ENCODE assay signal across 10 mouse cellular contexts in genomic region chr5:46790536-46790935, GRCm38 (mm10).
A peak's percentile ranks its signal among the peaks of the same experiment; 100 is the strongest.
DNase-seq lines count a peak whose midpoint lies in the region; ATAC-seq and TF ChIP-seq lines count a peak whose summit lies in the region.
"Had no signal": no experiment of that assay in that cellular context is flagged by ENCODE, and none has a peak within 500 bp of the region (broad histone marks: within the 10 kb centered on the region; RNA-seq: fewer than 3 reads in every experiment).

No protein-coding gene starts in this region.

- no peak overlapping the region for H3K4me2 ChIP-seq in embryonic facial prominence, embryonic 11.5 days (ENCODE audit: low read depth, low read length)
- H3K4me2 ChIP-seq in kidney, postnatal 0 days (ENCODE audit: low read length) = no peak overlapping the region
- no peak overlapping the region for H3K4me2 ChIP-seq in stomach, embryonic 16.5 days (ENCODE audit: low read depth, low read length)
- H3K4me2 ChIP-seq: hindbrain, embryonic 14.5 days had no signal

- no peaks in the 10 kb centered on the region for H3K9me3 ChIP-seq in embryonic facial prominence, embryonic 11.5 days (replicated peaks; ENCODE audit: control insufficient read depth, low read length)
- H3K9me3 ChIP-seq in embryonic facial prominence, embryonic 10.5 days = no peaks in the 10 kb centered on the region
- H3K9me3 ChIP-seq in kidney, postnatal 0 days (replicated peaks; ENCODE audit: low read length) = no peaks in the 10 kb centered on the region
- H3K9me3 ChIP-seq in stomach, embryonic 16.5 days (replicated peaks; ENCODE audit: control insufficient read depth, low read length) = no peaks in the 10 kb centered on the region

- no peaks in the 10 kb centered on the region for H3K4me1 ChIP-seq in embryonic facial prominence, embryonic 11.5 days (ENCODE audit: control insufficient read depth, insufficient read depth, low read length)
- H3K4me1 ChIP-seq in embryonic facial prominence, embryonic 10.5 days = peaks cover 3% of the 10 kb centered on the region
- H3K4me1 ChIP-seq in kidney, postnatal 0 days (replicated peaks; ENCODE audit: insufficient read depth, low read length) = peaks cover 5% of the 10 kb centered on the region; the same call in 1 of the 2 replicates
- no peaks in the 10 kb centered on the region for H3K4me1 ChIP-seq in stomach, embryonic 16.5 days (ENCODE audit: control insufficient read depth, insufficient read depth, low read length)

- DNase-seq in embryonic facial prominence, embryonic 11.5 days (ENCODE audit: low spot score) = peak; percentile 25
- no peak for DNase-seq in embryonic facial prominence, embryonic 10.5 days (ENCODE audit: low spot score)
- DNase-seq in right cerebral cortex, postnatal 10 days (ENCODE audit: low spot score in 2 of 2) = peak; percentile 18 to 23
- DNase-seq in right cerebral cortex, postnatal 14 days = no peak
- peak; percentile 90 for DNase-seq in kidney, postnatal 0 days (ENCODE audit: low spot score)
- no peak for DNase-seq in thymus, postnatal 10 days (ENCODE audit: low spot score in 2 of 2)
- DNase-seq: cerebellum, adult 18-20 months had no signal

- H3K36me3 ChIP-seq in embryonic facial prominence, embryonic 11.5 days (replicated peaks; ENCODE audit: control insufficient read depth, insufficient read depth, low read depth, low read length) = no peaks in the 10 kb centered on the region
- H3K36me3 ChIP-seq in embryonic facial prominence, embryonic 10.5 days (replicated peaks) = no peaks in the 10 kb centered on the region
- H3K36me3 ChIP-seq in kidney, postnatal 0 days (ENCODE audit: insufficient read depth, low read length) = no peaks in the 10 kb centered on the region
- no peaks in the 10 kb centered on the region for H3K36me3 ChIP-seq in stomach, embryonic 16.5 days (ENCODE audit: control insufficient read depth, insufficient read depth, low read length)

- 57% methylated on average over 3 of the region's 3 CpGs for WGBS in embryonic facial prominence, embryonic 11.5 days
- 58% methylated on average over 3 of the region's 3 CpGs for WGBS in embryonic facial prominence, embryonic 10.5 days
- WGBS in kidney, postnatal 0 days = 51% methylated on average over 3 of the region's 3 CpGs
- WGBS in stomach, embryonic 16.5 days = 49% methylated on average over 3 of the region's 3 CpGs

- H3K9ac ChIP-seq in embryonic facial prominence, embryonic 11.5 days (replicated peaks; ENCODE audit: low read length) = no peak overlapping the region
- H3K9ac ChIP-seq in kidney, postnatal 0 days (ENCODE audit: low read depth, low read length) = no peak overlapping the region
- H3K9ac ChIP-seq in stomach, embryonic 16.5 days (ENCODE audit: low read length) = no peak overlapping the region
- H3K9ac ChIP-seq: hindbrain, embryonic 14.5 days had no signal

- no peak for TF ChIP-seq CTCF in kidney, postnatal 0 days (IDR thresholded peaks at IDR 0.05; ENCODE audit: low read depth)

- H3K27me3 ChIP-seq in embryonic facial prominence, embryonic 11.5 days (ENCODE audit: control insufficient read depth, insufficient read depth, low read length) = no peaks in the 10 kb centered on the region
- no peaks in the 10 kb centered on the region for H3K27me3 ChIP-seq in embryonic facial prominence, embryonic 10.5 days (replicated peaks; ENCODE audit: low read depth, poor library complexity, severe bottlenecking)
- no peaks in the 10 kb centered on the region for H3K27me3 ChIP-seq in kidney, postnatal 0 days (ENCODE audit: insufficient read depth, low read length)
- H3K27me3 ChIP-seq in stomach, embryonic 16.5 days (ENCODE audit: control insufficient read depth, insufficient read depth, low read length) = no peaks in the 10 kb centered on the region

- no peak overlapping the region for H3K27ac ChIP-seq in embryonic facial prominence, embryonic 11.5 days (replicated peaks; ENCODE audit: low read depth, low read length)
- H3K27ac ChIP-seq in embryonic facial prominence, embryonic 10.5 days (replicated peaks) = no peak overlapping the region
- no peak overlapping the region for H3K27ac ChIP-seq in kidney, postnatal 0 days
- no peak overlapping the region for H3K27ac ChIP-seq in stomach, embryonic 16.5 days (ENCODE audit: low read length)
- H3K27ac ChIP-seq: hindbrain, embryonic 14.5 days had no signal

- H3K4me3 ChIP-seq in embryonic facial prominence, embryonic 11.5 days (ENCODE audit: low read depth, low read length) = no peak overlapping the region
- no peak overlapping the region for H3K4me3 ChIP-seq in embryonic facial prominence, embryonic 10.5 days
- H3K4me3 ChIP-seq in kidney, postnatal 0 days (replicated peaks; ENCODE audit: low read depth, low read length) = no peak overlapping the region
- H3K4me3 ChIP-seq in stomach, embryonic 16.5 days (replicated peaks; ENCODE audit: low read length) = no peak overlapping the region

- ATAC-seq in embryonic facial prominence, embryonic 11.5 days (replicated peaks; ENCODE audit: insufficient number of reproducible peaks, low FRiP score, low TSS enrichment, low read depth) = no peak
- ATAC-seq in kidney, postnatal 0 days (replicated peaks; ENCODE audit: low FRiP score, low read depth) = no peak
- ATAC-seq in stomach, embryonic 16.5 days (ENCODE audit: insufficient read depth, low FRiP score) = peak; percentile 61; the same call in 1 of the 2 replicates
- no peak for ATAC-seq in activated CD4-positive, CD25-positive, alpha-beta regulatory T cell, adult 4 months

Comparison
In these comparisons a context has a peak if more than half of its experiments do, and no peak if none do; other contexts are left out.
1. DNase-seq: peak in embryonic facial prominence, embryonic 11.5 days (single experiment), right cerebral cortex, postnatal 10 days (2 of 2) and kidney, postnatal 0 days (single experiment); none in embryonic facial prominence, embryonic 10.5 days (single experiment), right cerebral cortex, postnatal 14 days (single experiment) and thymus, postnatal 10 days (0 of 2).